9 mouse cellular contexts compared by ENCODE assay signal in the genomic region with DNA sequence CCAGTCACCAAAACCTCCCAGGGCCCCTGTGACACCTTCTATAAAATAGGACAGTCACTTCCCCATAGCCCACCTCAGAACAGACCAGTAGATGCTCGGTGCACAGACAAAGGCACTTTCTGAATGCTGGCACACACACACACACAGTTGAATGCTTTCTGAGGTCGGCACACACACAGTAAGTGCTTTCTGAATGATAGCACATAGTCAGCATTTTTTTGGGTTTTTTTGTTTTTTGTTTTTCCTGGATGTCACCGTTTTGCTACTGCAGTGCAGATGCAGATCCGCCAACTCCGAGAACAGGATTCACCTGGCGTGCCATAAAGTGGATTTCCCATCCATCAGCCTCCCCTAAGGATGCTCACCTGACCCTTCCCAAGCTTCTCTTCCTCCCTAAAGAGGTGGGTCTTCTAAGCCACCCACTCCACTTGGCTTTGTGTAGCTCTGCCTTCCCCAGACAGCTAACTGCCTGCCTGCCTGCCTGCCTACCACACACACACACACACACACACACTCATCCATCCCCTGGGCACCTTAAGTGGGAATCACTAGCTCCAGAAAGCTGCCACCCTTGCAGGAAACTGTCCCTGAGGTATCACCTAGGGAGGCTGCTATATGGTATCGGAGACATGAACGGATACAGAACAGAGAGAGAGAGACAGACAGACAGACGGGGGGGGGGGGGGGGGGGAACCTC. TPM values are rescaled to one million over a fixed set of nuclear protein-coding genes. Genes with fewer than 3 reads are reported as not detected.
DNase-seq lines count a peak whose midpoint lies in the region; ATAC-seq lines count a peak whose summit lies in the region.
"Had no signal": no experiment of that assay in that cellular context is flagged by ENCODE, and none has a peak within 500 bp of the region (broad histone marks: within the 10 kb centered on the region; RNA-seq: fewer than 3 reads in every experiment).

No protein-coding gene starts in this region.

- peaks cover 79% of the 10 kb centered on the region for H3K4me1 ChIP-seq in heart, embryonic 13.5 days
- H3K4me1 ChIP-seq in midbrain, embryonic 10.5 days = peaks cover 90% of the 10 kb centered on the region
- H3K4me1 ChIP-seq in midbrain, embryonic 11.5 days (ENCODE audit: control insufficient read depth, insufficient read depth, low read length) = peaks cover 74% of the 10 kb centered on the region
- peaks cover 72% of the 10 kb centered on the region for H3K4me1 ChIP-seq in hindbrain, embryonic 12.5 days
- H3K4me1 ChIP-seq in neural tube, embryonic 15.5 days = peaks cover 78% of the 10 kb centered on the region

- intact Hi-C loops in gastrocnemius, postnatal 14 days (cut with DNase I; ENCODE audit: low total_unique reads) = loop anchor here (10.0 kb wide), 1 partner anchor 51 kb away; no protein-coding TSS in a partner anchor

- H3K27ac ChIP-seq in heart, embryonic 13.5 days (replicated peaks) = peak overlapping the region; percentile 60
- H3K27ac ChIP-seq in midbrain, embryonic 10.5 days (replicated peaks) = peak overlapping the region; percentile 95
- H3K27ac ChIP-seq in midbrain, embryonic 11.5 days (ENCODE audit: low read depth, low read length) = no peak overlapping the region
- peak overlapping the region; percentile 72; the same call in 1 of the 2 replicates for H3K27ac ChIP-seq in hindbrain, embryonic 12.5 days
- H3K27ac ChIP-seq in neural tube, embryonic 15.5 days (replicated peaks) = peak overlapping the region; percentile 92

- no peak for ATAC-seq in heart, embryonic 13.5 days (ENCODE audit: extremely low read depth, insufficient number of reproducible peaks, low FRiP score, low TSS enrichment)
- ATAC-seq in midbrain, embryonic 11.5 days (ENCODE audit: low FRiP score) = no peak
- ATAC-seq in hindbrain, embryonic 12.5 days (ENCODE audit: low FRiP score) = no peak
- ATAC-seq in neural tube, embryonic 15.5 days (ENCODE audit: low FRiP score) = no peak
- ATAC-seq: CD4-positive, CD25-positive, alpha-beta regulatory T cell, adult 4 months had no signal

- H3K9ac ChIP-seq in heart, embryonic 13.5 days = peak overlapping the region; percentile 97
- H3K9ac ChIP-seq in midbrain, embryonic 11.5 days (ENCODE audit: low read length) = no peak overlapping the region
- H3K9ac ChIP-seq in hindbrain, embryonic 12.5 days = peak overlapping the region; percentile 96
- H3K9ac ChIP-seq in neural tube, embryonic 15.5 days (replicated peaks) = peak overlapping the region; percentile 87

- peak overlapping the region; percentile 37 for H3K4me2 ChIP-seq in heart, embryonic 13.5 days
- H3K4me2 ChIP-seq in midbrain, embryonic 11.5 days = no peak overlapping the region; the same call in 1 of the 2 replicates
- H3K4me2 ChIP-seq in hindbrain, embryonic 12.5 days (replicated peaks) = peak overlapping the region; percentile 70
- peak overlapping the region; percentile 82 for H3K4me2 ChIP-seq in neural tube, embryonic 15.5 days

- H3K36me3 ChIP-seq in heart, embryonic 13.5 days = no peaks in the 10 kb centered on the region
- no peaks in the 10 kb centered on the region for H3K36me3 ChIP-seq in midbrain, embryonic 10.5 days
- H3K36me3 ChIP-seq in midbrain, embryonic 11.5 days (ENCODE audit: control insufficient read depth, insufficient read depth, low read length) = no peaks in the 10 kb centered on the region
- no peaks in the 10 kb centered on the region for H3K36me3 ChIP-seq in hindbrain, embryonic 12.5 days
- H3K36me3 ChIP-seq in neural tube, embryonic 15.5 days = no peaks in the 10 kb centered on the region

- no peaks in the 10 kb centered on the region for H3K9me3 ChIP-seq in heart, embryonic 13.5 days
- H3K9me3 ChIP-seq in midbrain, embryonic 10.5 days (replicated peaks) = no peaks in the 10 kb centered on the region
- no peaks in the 10 kb centered on the region for H3K9me3 ChIP-seq in midbrain, embryonic 11.5 days (ENCODE audit: control insufficient read depth, low read length)
- H3K9me3 ChIP-seq in hindbrain, embryonic 12.5 days (replicated peaks) = no peaks in the 10 kb centered on the region
- H3K9me3 ChIP-seq in neural tube, embryonic 15.5 days (replicated peaks) = no peaks in the 10 kb centered on the region

- H3K27me3 ChIP-seq in heart, embryonic 13.5 days (replicated peaks) = no peaks in the 10 kb centered on the region
- H3K27me3 ChIP-seq in midbrain, embryonic 10.5 days (ENCODE audit: low read depth, poor library complexity, severe bottlenecking) = peaks cover 9% of the 10 kb centered on the region; the same call in 1 of the 2 replicates
- H3K27me3 ChIP-seq in midbrain, embryonic 11.5 days (ENCODE audit: control insufficient read depth, insufficient read depth, low read length) = no peaks in the 10 kb centered on the region; the same call in 1 of the 2 replicates
- H3K27me3 ChIP-seq in hindbrain, embryonic 12.5 days = no peaks in the 10 kb centered on the region
- H3K27me3 ChIP-seq in neural tube, embryonic 15.5 days (replicated peaks) = no peaks in the 10 kb centered on the region

- H3K4me3 ChIP-seq in heart, embryonic 13.5 days = no peak overlapping the region
- peak overlapping the region; percentile 91 for H3K4me3 ChIP-seq in midbrain, embryonic 10.5 days
- H3K4me3 ChIP-seq in midbrain, embryonic 11.5 days (ENCODE audit: low read depth, low read length) = no peak overlapping the region
- H3K4me3 ChIP-seq in hindbrain, embryonic 12.5 days = no peak overlapping the region
- H3K4me3 ChIP-seq in neural tube, embryonic 15.5 days (replicated peaks) = peak overlapping the region; percentile 90

- DNase-seq in heart, adult 8-10 months (ENCODE audit: low spot score) = no peak
- no peak for DNase-seq in midbrain, embryonic 10.5 days (ENCODE audit: low spot score)
- DNase-seq in midbrain, embryonic 11.5 days (ENCODE audit: low spot score, missing footprints) = no peak
- DNase-seq in embryo, embryonic 10.5 days (ENCODE audit: low spot score) = no peak
- DNase-seq in gastrocnemius, postnatal 14 days = no peak

- WGBS in heart, embryonic 13.5 days = 66% methylated on average over 9 of the region's 9 CpGs
- WGBS in midbrain, embryonic 10.5 days = 66% methylated on average over 9 of the region's 9 CpGs
- 76% methylated on average over 8 of the region's 9 CpGs for WGBS in midbrain, embryonic 11.5 days
- 66% methylated on average over 8 of the region's 9 CpGs for WGBS in hindbrain, embryonic 12.5 days
- 38% methylated on average over 9 of the region's 9 CpGs for WGBS in neural tube, embryonic 15.5 days

RNA-seq across cellular contexts. Expression of a gene that starts 3.2 kb away (rescaled TPM):
- polyA plus RNA-seq in heart, embryonic 13.5 days (2015; fragmentation: Nextera tagmentation; extraction: Ambion mirVana) = 16.5 and 17.0 TPM in 2 replicates
- total RNA-seq in heart, adult 8-10 months (2022) = 10 to 100 TPM; 81.6 to 92.4 (median 84.5) TPM
- polyA plus RNA-seq in midbrain, embryonic 10.5 days (2016; fragmentation: Nextera tagmentation; extraction: Ambion mirVana) = 16.2 and 19.1 TPM in 2 replicates
- 13.4 and 14.7 TPM in 2 replicates for polyA plus RNA-seq in midbrain, embryonic 11.5 days (2014; fragmentation: Nextera tagmentation; extraction: Ambion mirVana)
- polyA plus RNA-seq in hindbrain, embryonic 12.5 days (2016; fragmentation: Nextera tagmentation; extraction: Ambion mirVana) = 30.2 and 31.0 TPM in 2 replicates
- polyA plus RNA-seq in neural tube, embryonic 15.5 days (2015; fragmentation: Nextera tagmentation; extraction: Ambion mirVana) = 24.2 and 28.5 TPM in 2 replicates
- total RNA-seq in gastrocnemius, postnatal 14 days (2021) = 10 to 100 TPM; 85.9 to 97.7 TPM

Comparison
In these comparisons a context has a peak if more than half of its experiments do, and no peak if none do; other contexts are left out.
1. H3K4me3 ChIP-seq: peak in midbrain, embryonic 10.5 days (single experiment) and neural tube, embryonic 15.5 days (single experiment); none in heart, embryonic 13.5 days (single experiment), midbrain, embryonic 11.5 days (single experiment) and hindbrain, embryonic 12.5 days (single experiment).